Mouse (Mus musculus) limb, embryonic 14.5 days (tissue): ENCODE results near the gene Cpt1b. TPM values are rescaled to one million over a fixed set of nuclear protein-coding genes. Genes with fewer than 3 reads are reported as not detected.

Source experiments
- ATAC-seq: fragments of 200-750 bp; cut with Nextera tagmentation; 2 replicates; pipeline ENCODE4 v1.8.0; 2017; ENCODE audit warnings: low read depth, moderate number of reproducible peaks, moderate TSS enrichment; ENCODE audit not compliant: low FRiP score
- DNase-seq: peaks from one replicate; pipeline ENCODE4 v3.0.0-alpha.2; 2015; ENCODE audit warnings: low spot score
- H3K27ac ChIP-seq: fragments of 300-500 bp; sonication (generic); replicated peaks from 2 replicates; pipeline ENCODE4 v1.5.1; 2014; ENCODE audit warnings: low read depth, mild to moderate bottlenecking, low read length, moderate library complexity, mixed read lengths
- H3K27me3 ChIP-seq: fragments of 300-500 bp; sonication (generic); 2 replicates; pipeline ENCODE4 v1.6.1; 2014; ENCODE audit warnings: low read length, mixed read lengths; ENCODE audit not compliant: control insufficient read depth, insufficient read depth
- H3K36me3 ChIP-seq: fragments of 300-500 bp; sonication (generic); 2 replicates; pipeline ENCODE4 v1.6.1; 2014; ENCODE audit warnings: mild to moderate bottlenecking, low read length, moderate library complexity, mixed read lengths; ENCODE audit not compliant: control insufficient read depth, insufficient read depth
- H3K4me1 ChIP-seq: fragments of 300-500 bp; sonication (generic); 2 replicates; pipeline ENCODE4 v1.6.1; 2014; ENCODE audit warnings: antibody characterized with exemption, low read length, mixed read lengths; ENCODE audit not compliant: control insufficient read depth, insufficient read depth
- H3K4me2 ChIP-seq: fragments of 300-500 bp; sonication (generic); replicated peaks from 2 replicates; pipeline ENCODE4 v1.6.1; 2014; ENCODE audit warnings: low read depth, mild to moderate bottlenecking, low read length, moderate library complexity; ENCODE audit not compliant: severe bottlenecking
- H3K4me3 ChIP-seq: fragments of 300-500 bp; sonication (generic); replicated peaks from 2 replicates; pipeline ENCODE4 v1.5.1; 2014; ENCODE audit warnings: low read length
- H3K9ac ChIP-seq: fragments of 300-500 bp; sonication (generic); 2 replicates; pipeline ENCODE4 v1.6.1; 2014; ENCODE audit warnings: mild to moderate bottlenecking, low read depth, low read length, moderate library complexity; ENCODE audit not compliant: severe bottlenecking
- H3K9me3 ChIP-seq: fragments of 300-500 bp; sonication (generic); 2 replicates; pipeline ENCODE4 v1.6.1; 2016; ENCODE audit warnings: low read length; ENCODE audit not compliant: control insufficient read depth
- POLR2A ChIP-seq: fragments of 200-500 bp; IDR thresholded peaks from 2 replicates; pipeline ENCODE4 v1.8.0; 2012; ENCODE audit warnings: inconsistent platforms, mild to moderate bottlenecking, moderate library complexity, borderline replicate concordance; ENCODE audit not compliant: insufficient read depth, insufficient read length; ENCODE audit errors: extremely low read depth
- WGBS: fragments of 180-500 bp; shearing (Covaris S2); extraction: QIAGEN DNeasy Blood & Tissue Kit; methylation state at CpG from one replicate; pipeline ENCODE4 v1.1.7; 2014; 5-methylcytosine and 5-hydroxymethylcytosine counted together
- polyA plus RNA-seq, 2 experiments: library from polyadenylated mRNA; depleted of rRNA in 1 of 2; stranded (reverse) in 1 of 2; unstranded in 1 of 2; fragments of >200 nt; fragmentation: Nextera tagmentation in 1 of 2; extraction: Ambion mirVana in 1 of 2; gene quantifications; 2 replicates each; pipeline versions ENCODE4 v1.2.1 to v1.2.3; 2012 to 2014

Gene Cpt1b
- polyA plus RNA-seq, 2 experiments = 0.63 to 3.7 TPM

- DNase-seq (no peak), ATAC-seq (no peak)
- Histone ChIP-seq H3K4me3 (no peak overlapping the region), H3K9ac (no peak overlapping the region), H3K4me2 (no peak overlapping the region), H3K4me1 (peaks cover 7% of the 10 kb centered on the region; the same call in 1 of the 2 replicates), H3K27me3 (no peaks in the 10 kb centered on the region), H3K9me3 (no peaks in the 10 kb centered on the region), H3K27ac (no peak overlapping the region), H3K36me3 (no peaks in the 10 kb centered on the region)
- TF ChIP-seq POLR2A = no peak
- WGBS = 82% methylated on average over 4 of the region's 4 CpGs
Measured at GRCm38 (mm10) chr15:89471476-89471875, 45.8 kb upstream of the Cpt1b start.

- Histone ChIP-seq H3K4me2 (no peak overlapping the region), H3K27ac (no peak overlapping the region), H3K9ac (no peak overlapping the region), H3K36me3 (no peaks in the 10 kb centered on the region), H3K9me3 (no peaks in the 10 kb centered on the region), H3K4me3 (no peak overlapping the region), H3K27me3 (no peaks in the 10 kb centered on the region), H3K4me1 (no peaks in the 10 kb centered on the region)
- WGBS = 33% methylated on average over 2 of the region's 2 CpGs
- ATAC-seq = no peak
- peak; percentile 25 for DNase-seq
- TF ChIP-seq POLR2A = no peak
Measured at GRCm38 (mm10) chr15:89468577-89468976, 42.9 kb upstream of the Cpt1b start.

- no peaks in the 10 kb centered on the region for H3K4me1 ChIP-seq
- 0% methylated on average over 1 of the region's 1 CpGs for WGBS
- H3K9me3 ChIP-seq = no peaks in the 10 kb centered on the region
- no peak for TF ChIP-seq POLR2A
- ATAC-seq (no peak), DNase-seq (no peak)
- H3K27ac ChIP-seq = no peak overlapping the region
- H3K4me2 ChIP-seq = no peak overlapping the region
- H3K27me3 ChIP-seq = no peaks in the 10 kb centered on the region
- no peak overlapping the region for H3K4me3 ChIP-seq
- H3K9ac ChIP-seq = no peak overlapping the region
- H3K36me3 ChIP-seq = no peaks in the 10 kb centered on the region
Measured at GRCm38 (mm10) chr15:89465052-89465451, 39.4 kb upstream of the Cpt1b start.

- Histone ChIP-seq H3K4me1 (no peaks in the 10 kb centered on the region), H3K4me2 (no peak overlapping the region), H3K36me3 (no peaks in the 10 kb centered on the region), H3K27me3 (no peaks in the 10 kb centered on the region), H3K4me3 (no peak overlapping the region), H3K9ac (no peak overlapping the region), H3K27ac (no peak overlapping the region), H3K9me3 (no peaks in the 10 kb centered on the region)
- no peak for ATAC-seq
- TF ChIP-seq POLR2A = no peak
- DNase-seq = no peak
- WGBS = 61% methylated on average over 5 of the region's 5 CpGs
Measured at GRCm38 (mm10) chr15:89463334-89464235, 37.9 kb upstream of the Cpt1b start.

- DNase-seq (no peak), ATAC-seq (no peak)
- Histone ChIP-seq H3K36me3 (no peaks in the 10 kb centered on the region), H3K9ac (no peak overlapping the region), H3K4me2 (no peak overlapping the region), H3K9me3 (no peaks in the 10 kb centered on the region), H3K4me3 (no peak overlapping the region), H3K27me3 (no peaks in the 10 kb centered on the region), H3K27ac (no peak overlapping the region), H3K4me1 (no peaks in the 10 kb centered on the region)
- no peak for TF ChIP-seq POLR2A
- WGBS = 64% methylated on average over 7 of the region's 7 CpGs
Measured at GRCm38 (mm10) chr15:89462176-89462575, 36.5 kb upstream of the Cpt1b start.
